Mouse (Mus musculus) hindbrain, embryonic 14.5 days (tissue): ENCODE data around the gene Pom121l2. TPM values are rescaled to one million over a fixed set of nuclear protein-coding genes. Genes with fewer than 3 reads are reported as not detected.
"Not testable (repeated sequence)": the region's sequence is repeated elsewhere in the genome, so short reads cannot be mapped to it uniquely, and the experiment has no call there.

Source experiments
- ATAC-seq: fragments of 200-750 bp; cut with Nextera tagmentation; 2 replicates; pipeline ENCODE4 v1.8.0; 2017; ENCODE audit warnings: moderate number of reproducible peaks, mild to moderate bottlenecking, moderate TSS enrichment, moderate library complexity; ENCODE audit not compliant: low FRiP score
- DNase-seq: peaks from one replicate; pipeline ENCODE4 v3.0.0-alpha.2; 2015; ENCODE audit warnings: low spot score
- H3K27ac ChIP-seq: fragments of 300-500 bp; sonication (generic); 2 replicates; pipeline ENCODE4 v1.5.1; 2014; ENCODE audit warnings: mild to moderate bottlenecking, moderate library complexity
- H3K27me3 ChIP-seq: fragments of 300-500 bp; sonication (generic); 2 replicates; pipeline ENCODE4 v1.6.1; 2014; ENCODE audit warnings: mild to moderate bottlenecking, low read length, mixed read lengths; ENCODE audit not compliant: control insufficient read depth, insufficient read depth
- H3K36me3 ChIP-seq: fragments of 300-500 bp; sonication (generic); replicated peaks from 2 replicates; pipeline ENCODE4 v1.6.1; 2014; ENCODE audit not compliant: control insufficient read depth, insufficient read depth
- H3K4me1 ChIP-seq: fragments of 300-500 bp; sonication (generic); replicated peaks from 2 replicates; pipeline ENCODE4 v1.6.1; 2014; ENCODE audit warnings: antibody characterized with exemption, low read length, mixed read lengths; ENCODE audit not compliant: control insufficient read depth, insufficient read depth
- H3K4me2 ChIP-seq: fragments of 300-500 bp; sonication (generic); replicated peaks from 2 replicates; pipeline ENCODE4 v1.6.1; 2014; ENCODE audit warnings: mild to moderate bottlenecking, moderate library complexity
- H3K4me3 ChIP-seq: fragments of 300-500 bp; sonication (generic); replicated peaks from 2 replicates; pipeline ENCODE4 v1.5.1; 2014; ENCODE audit warnings: mild to moderate bottlenecking, low read length
- H3K9ac ChIP-seq: fragments of 300-500 bp; sonication (generic); 2 replicates; pipeline ENCODE4 v1.6.1; 2014
- H3K9me3 ChIP-seq: fragments of 300-500 bp; sonication (generic); 2 replicates; pipeline ENCODE4 v1.6.1; 2016; ENCODE audit warnings: low read length; ENCODE audit not compliant: control insufficient read depth
- WGBS: fragments of 180-500 bp; shearing (Covaris S2); extraction: QIAGEN DNeasy Blood & Tissue Kit; methylation state at CpG from one replicate; pipeline ENCODE4 v1.1.7; 2014; 5-methylcytosine and 5-hydroxymethylcytosine counted together
- polyA plus RNA-seq: library from polyadenylated mRNA; unstranded; fragments of >200 nt; fragmentation: Nextera tagmentation; extraction: Ambion mirVana; gene quantifications from 2 replicates; pipeline ENCODE4 v1.2.1, GENCODE M21; 2014

The Pom121l2 gene
- polyA plus RNA-seq, 1 experiment from 2014 or later, result not detected

DNA sequence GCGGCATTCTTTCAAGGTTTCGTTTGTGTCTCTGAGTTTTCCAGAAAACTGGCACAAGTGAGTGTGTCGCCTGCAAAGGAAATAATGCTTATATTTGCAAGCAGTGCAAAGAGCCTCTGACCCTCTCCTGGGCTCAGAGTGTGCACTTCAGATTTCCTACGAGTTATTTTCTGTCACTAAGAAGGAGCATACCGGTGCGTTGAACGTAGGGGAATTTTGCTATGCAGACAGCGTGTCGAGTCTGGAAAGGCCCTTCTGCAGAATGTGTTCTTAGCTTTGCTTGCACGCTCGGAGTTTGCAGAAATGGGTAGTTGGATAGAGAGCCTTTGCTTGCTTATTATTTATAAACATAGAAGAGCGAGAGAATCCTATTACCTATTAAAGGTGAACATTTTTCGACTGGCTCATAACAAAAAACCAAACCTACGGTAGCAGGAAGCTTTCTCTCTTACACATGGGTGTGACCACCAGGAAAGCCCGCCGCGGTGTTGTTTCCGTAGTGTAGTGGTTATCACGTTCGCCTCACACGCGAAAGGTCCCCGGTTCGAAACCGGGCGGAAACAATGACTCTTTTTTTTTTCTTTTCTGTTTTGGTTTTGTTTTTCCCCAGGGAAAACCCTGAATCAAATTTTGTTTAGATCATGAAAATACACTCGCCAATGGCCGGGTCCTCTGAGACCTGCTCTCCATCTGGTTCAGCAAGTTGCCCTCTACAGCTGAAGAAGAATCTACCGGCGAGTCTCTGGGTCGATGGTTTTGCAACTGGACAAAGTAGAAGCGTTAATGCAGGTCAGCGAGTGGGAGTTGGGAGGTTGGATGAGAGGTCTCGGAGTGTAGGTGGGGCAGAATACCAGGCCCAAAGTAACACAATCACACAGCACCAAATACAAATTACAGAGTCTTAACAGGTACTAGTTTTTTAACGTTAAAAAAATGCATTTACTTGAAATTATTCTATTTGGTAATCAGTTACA lies 45.4 kb downstream of the Pom121l2 start:
- H3K9ac ChIP-seq, result peak overlapping the region; percentile 37
- 0 out of 2 replicates have a peak overlapping the region, but pooled peaks have one; percentile 26 for H3K27ac ChIP-seq
- 2% methylated on average over 35 of the region's 35 CpGs for WGBS
- no peaks in the 10 kb centered on the region for H3K4me1 ChIP-seq
- H3K27me3 ChIP-seq, result peaks cover 27% of the 10 kb centered on the region
- no peaks in the 10 kb centered on the region for H3K36me3 ChIP-seq
- H3K4me3 ChIP-seq, result peak overlapping the region; percentile 35
- DNase-seq, result peak; percentile 98
- peak overlapping the region; percentile 51 for H3K4me2 ChIP-seq
- ATAC-seq, result peak; percentile 71
- no peaks in the 10 kb centered on the region for H3K9me3 ChIP-seq

GRCm38 (mm10) chr13:22028673-22029460 lies 47.9 kb downstream of the Pom121l2 start:
- 0 out of 2 replicates have a peak overlapping the region, but pooled peaks have one; percentile 59 for H3K27ac ChIP-seq
- under 1% methylated on average over 40 of the region's 40 CpGs for WGBS
- H3K36me3 ChIP-seq, result no peaks in the 10 kb centered on the region
- ATAC-seq (peak; percentile 82), DNase-seq (peak; percentile 97)
- peak overlapping the region; percentile 80 for H3K4me2 ChIP-seq
- H3K4me3 ChIP-seq, result peak overlapping the region; percentile 51
- H3K9ac ChIP-seq, result peak overlapping the region; percentile 68
- H3K27me3 ChIP-seq, result 0 out of 2 replicates have a peak, but pooled peaks cover 4% of the 10 kb centered on the region
- H3K4me1 ChIP-seq, result no peaks in the 10 kb centered on the region
- no peaks in the 10 kb centered on the region for H3K9me3 ChIP-seq

- H3K4me2 ChIP-seq, result no peak overlapping the region
- H3K9ac ChIP-seq, result no peak overlapping the region
- no peaks in the 10 kb centered on the region for H3K27me3 ChIP-seq
- H3K4me1 ChIP-seq, result peaks cover 5% of the 10 kb centered on the region; the same call in 1 of the 2 replicates
- ATAC-seq, result no peak
- no peak overlapping the region for H3K27ac ChIP-seq
- H3K36me3 ChIP-seq, result no peaks in the 10 kb centered on the region
- no peaks in the 10 kb centered on the region for H3K9me3 ChIP-seq
- H3K4me3 ChIP-seq, result no peak overlapping the region
- DNase-seq, result peak; percentile 53
- WGBS, result 32% methylated on average over 8 of the region's 8 CpGs
These were observed 48.9 kb downstream of the Pom121l2 start for GRCm38 (mm10) chr13:22029928-22030327.

DNA sequence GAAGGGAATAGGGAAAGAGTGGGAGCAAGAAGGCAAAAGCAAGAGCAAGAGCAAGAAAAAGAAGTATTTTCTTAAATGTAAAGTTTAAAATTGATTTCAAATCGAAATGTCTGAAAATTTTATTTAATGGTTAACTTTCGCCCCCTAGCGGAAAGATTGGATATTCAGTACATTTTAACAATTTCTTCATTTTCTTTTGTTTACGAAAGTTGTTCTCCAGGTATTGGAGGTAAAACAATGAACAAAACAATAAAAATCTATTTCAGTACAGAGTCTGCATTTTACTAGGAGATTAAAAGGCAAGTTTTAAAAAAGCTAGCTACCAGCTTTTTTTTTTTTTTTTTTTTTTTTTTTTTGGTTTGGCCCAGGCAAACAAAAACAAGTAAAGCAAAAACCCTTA lies 49.5 kb downstream of the Pom121l2 start:
- H3K9me3 ChIP-seq, result no peaks in the 10 kb centered on the region
- H3K27ac ChIP-seq, result no peak overlapping the region
- H3K27me3 ChIP-seq, result no peaks in the 10 kb centered on the region
- DNase-seq, result peak; percentile 75
- 18% methylated on average over 4 of the region's 4 CpGs for WGBS
- H3K9ac ChIP-seq, result no peak overlapping the region
- no peak for ATAC-seq
- no peaks in the 10 kb centered on the region for H3K36me3 ChIP-seq
- H3K4me3 ChIP-seq, result no peak overlapping the region
- H3K4me1 ChIP-seq, result peaks cover 5% of the 10 kb centered on the region; the same call in 1 of the 2 replicates
- H3K4me2 ChIP-seq, result no peak overlapping the region

DNA sequence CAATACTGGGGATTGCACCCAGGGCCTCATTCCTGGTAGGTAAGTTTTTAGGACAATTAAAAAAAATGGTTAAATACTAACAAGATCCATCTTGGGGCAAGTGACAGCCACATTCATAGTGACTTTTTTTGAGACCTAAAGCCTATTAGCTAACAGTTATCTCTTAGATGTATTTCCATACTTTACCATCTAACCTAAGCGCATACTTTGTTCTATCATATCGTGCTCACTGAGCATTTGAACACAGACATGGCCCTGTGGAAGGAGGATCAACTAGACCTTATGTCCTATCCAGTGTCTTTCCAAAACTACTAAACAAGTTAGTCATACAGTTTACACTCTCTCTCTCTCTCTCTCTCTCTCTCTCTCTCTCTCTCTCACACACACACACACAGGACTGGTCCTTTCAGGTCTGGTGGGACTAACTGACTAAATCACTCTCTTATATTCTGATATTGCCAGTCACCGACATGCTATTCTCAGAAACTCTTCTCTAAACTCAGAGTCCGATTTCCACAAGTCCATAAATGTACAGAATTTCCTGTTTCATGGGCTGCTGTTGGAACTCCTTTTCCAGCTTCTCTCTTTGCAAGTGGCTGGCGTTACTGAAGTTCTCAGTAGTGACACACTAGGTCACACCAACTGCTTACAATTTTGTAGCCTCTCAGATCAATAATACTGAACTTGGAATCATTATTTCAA lies 52.9 kb downstream of the Pom121l2 start:
- no peak for ATAC-seq
- no peaks in the 10 kb centered on the region for H3K36me3 ChIP-seq
- H3K9ac ChIP-seq, result peak overlapping the region; percentile 37; the same call in 1 of the 2 replicates
- no peaks in the 10 kb centered on the region for H3K27me3 ChIP-seq
- H3K4me1 ChIP-seq, result peaks cover 14% of the 10 kb centered on the region
- WGBS, result 59% methylated on average over 5 of the region's 5 CpGs
- peak overlapping the region; percentile 76 for H3K4me2 ChIP-seq
- H3K9me3 ChIP-seq, result no peaks in the 10 kb centered on the region
- H3K4me3 ChIP-seq, result 0 out of 2 replicates have a peak overlapping the region, but pooled peaks have one; percentile 30
- no peak overlapping the region for H3K27ac ChIP-seq
- no peak for DNase-seq

- no peak overlapping the region for H3K27ac ChIP-seq
- no peak for DNase-seq
These were observed 53.7 kb downstream of the Pom121l2 start for GRCm38 (mm10) chr13:22034443-22035266.

GRCm38 (mm10) chr13:22035267-22036148 lies 54.5 kb downstream of the Pom121l2 start, which contains the start of the genes Hist1h2ah and Hist1h2bk:
Hist1h2ah (minus strand) TSS chr13:22035568.
Hist1h2bk (plus strand) TSS chr13:22035870.
- H3K27ac ChIP-seq, result peak within 1 kb of the TSS; percentile 32; the same call in 1 of the 2 replicates
- H3K36me3 ChIP-seq, H3K27me3 ChIP-seq, H3K9me3 ChIP-seq: not testable (repeated sequence)
- ATAC-seq, result peak; percentile 98
- peak within 1 kb of the TSS; percentile 57 for H3K9ac ChIP-seq
- H3K4me1 ChIP-seq, result peaks cover 21% of the 10 kb centered on the region
- WGBS, result under 1% methylated on average over 22 of the region's 69 CpGs
- peak within 1 kb of the TSS; percentile 30 for H3K4me3 ChIP-seq
- DNase-seq, result peak; percentile 95
- peak within 1 kb of the TSS; percentile 76 for H3K4me2 ChIP-seq

More at GRCm38 (mm10) chr13:22034443-22035266, 53.7 kb downstream of the Pom121l2 start:
- peak overlapping the region; percentile 37 for H3K9ac ChIP-seq
- H3K4me3 ChIP-seq, result peak overlapping the region; percentile 30
- H3K36me3 ChIP-seq, result no peaks in the 10 kb centered on the region
- H3K4me1 ChIP-seq, result peaks cover 14% of the 10 kb centered on the region
- H3K4me2 ChIP-seq, result peak overlapping the region; percentile 76
- no peak for ATAC-seq
- H3K9me3 ChIP-seq, result no peaks in the 10 kb centered on the region
- no peaks in the 10 kb centered on the region for H3K27me3 ChIP-seq
- WGBS, result under 1% methylated on average over 8 of the region's 14 CpGs
